Mouse (Mus musculus) embryonic fibroblast, embryonic 13.5 days (primary cell): ENCODE results near the gene Slc25a33. TPM values are rescaled to one million over a fixed set of nuclear protein-coding genes. Genes with fewer than 3 reads are reported as not detected.

Source experiments
- H3K27ac ChIP-seq: 2 replicates; pipeline ENCODE4 v1.5.1; 2012; ENCODE audit warnings: low read length, control low read depth, inconsistent platforms; ENCODE audit not compliant: insufficient read depth
- H3K4me1 ChIP-seq: 2 replicates; pipeline ENCODE4 v1.6.1; 2011; ENCODE audit warnings: low read length; ENCODE audit not compliant: control insufficient read depth, insufficient read depth
- H3K4me3 ChIP-seq: 2 replicates; pipeline ENCODE4 v1.5.1; 2011; ENCODE audit warnings: mild to moderate bottlenecking, control low read depth, low read length; ENCODE audit not compliant: insufficient read depth
- CTCF ChIP-seq: IDR thresholded peaks from 2 replicates; pipeline ENCODE4 v1.5.1; 2011; ENCODE audit warnings: mild to moderate bottlenecking, control low read depth, low read length, moderate library complexity, borderline replicate concordance; ENCODE audit not compliant: insufficient read depth
- POLR2A ChIP-seq: IDR thresholded peaks from 2 replicates; pipeline ENCODE4 v1.6.1; 2011; ENCODE audit warnings: low read depth, mild to moderate bottlenecking, control low read depth, low read length, moderate library complexity
- polyA plus RNA-seq: library from polyadenylated mRNA; stranded (reverse); fragments of >200 nt; gene quantifications from 2 replicates; pipeline ENCODE4 v1.2.4, GENCODE M21; 2011; ENCODE audit warnings: low read depth; ENCODE audit not compliant: missing spikeins, insufficient read length

The Slc25a33 gene
- polyA plus RNA-seq, 1 experiment, result 5.7 TPM

GRCm38 (mm10) chr4:149730827-149731226 is 43.2 kb downstream of the Slc25a33 start:
- no peak overlapping the region for H3K4me3 ChIP-seq
- no peak for TF ChIP-seq CTCF
- TF ChIP-seq POLR2A, result no peak
- H3K4me1 ChIP-seq, result 0 out of 2 replicates have a peak, but pooled peaks cover 4% of the 10 kb centered on the region
- no peak overlapping the region for H3K27ac ChIP-seq

DNA sequence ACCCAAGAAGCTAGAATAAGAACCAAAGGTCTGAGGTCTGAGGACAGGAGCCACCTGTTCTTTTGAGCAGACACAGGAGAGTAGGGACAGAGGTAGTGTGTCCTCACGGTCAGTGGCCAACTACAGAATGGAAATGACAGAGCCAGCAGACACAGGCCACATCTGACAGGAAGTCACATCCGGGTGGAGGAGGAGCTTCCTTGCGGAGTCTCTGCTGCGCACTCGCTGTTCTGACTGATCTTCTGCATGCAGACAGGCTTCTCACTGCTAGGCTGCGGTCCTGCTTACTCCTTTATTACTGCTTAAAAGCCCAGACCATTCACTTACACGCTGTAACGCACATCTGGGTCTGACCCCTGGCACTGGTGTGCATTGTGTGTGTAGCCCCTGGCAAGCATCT is 45.3 kb downstream of the Slc25a33 start:
- Histone ChIP-seq H3K4me3 (no peak overlapping the region), H3K27ac (no peak overlapping the region), H3K4me1 (peaks cover 2% of the 10 kb centered on the region; the same call in 1 of the 2 replicates)
- no peak for TF ChIP-seq CTCF
- TF ChIP-seq POLR2A, result no peak

DNA sequence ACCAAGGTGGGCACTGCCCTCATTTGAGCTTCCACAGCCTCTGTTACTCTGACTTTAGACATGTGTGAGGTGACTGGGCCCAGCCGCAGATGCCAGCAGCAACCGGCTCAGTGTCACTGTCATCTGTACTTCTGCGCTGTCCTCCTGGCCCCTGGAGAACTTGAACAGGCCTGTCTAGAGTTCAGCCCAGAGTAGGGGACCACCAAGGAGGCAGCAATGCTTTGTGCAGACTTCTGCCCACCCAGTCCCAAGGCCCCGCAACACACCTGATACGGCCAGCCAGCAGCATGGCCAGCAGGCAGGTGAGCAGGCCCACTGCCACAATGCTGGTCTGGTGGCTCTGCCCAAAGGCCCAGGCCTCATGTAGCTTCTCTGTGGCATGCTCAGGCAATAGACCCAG is 46.4 kb downstream of the Slc25a33 start:
- TF ChIP-seq POLR2A, result no peak
- no peak for TF ChIP-seq CTCF
- no peak overlapping the region for H3K4me3 ChIP-seq
- peaks cover 2% of the 10 kb centered on the region; the same call in 1 of the 2 replicates for H3K4me1 ChIP-seq
- no peak overlapping the region for H3K27ac ChIP-seq

DNA sequence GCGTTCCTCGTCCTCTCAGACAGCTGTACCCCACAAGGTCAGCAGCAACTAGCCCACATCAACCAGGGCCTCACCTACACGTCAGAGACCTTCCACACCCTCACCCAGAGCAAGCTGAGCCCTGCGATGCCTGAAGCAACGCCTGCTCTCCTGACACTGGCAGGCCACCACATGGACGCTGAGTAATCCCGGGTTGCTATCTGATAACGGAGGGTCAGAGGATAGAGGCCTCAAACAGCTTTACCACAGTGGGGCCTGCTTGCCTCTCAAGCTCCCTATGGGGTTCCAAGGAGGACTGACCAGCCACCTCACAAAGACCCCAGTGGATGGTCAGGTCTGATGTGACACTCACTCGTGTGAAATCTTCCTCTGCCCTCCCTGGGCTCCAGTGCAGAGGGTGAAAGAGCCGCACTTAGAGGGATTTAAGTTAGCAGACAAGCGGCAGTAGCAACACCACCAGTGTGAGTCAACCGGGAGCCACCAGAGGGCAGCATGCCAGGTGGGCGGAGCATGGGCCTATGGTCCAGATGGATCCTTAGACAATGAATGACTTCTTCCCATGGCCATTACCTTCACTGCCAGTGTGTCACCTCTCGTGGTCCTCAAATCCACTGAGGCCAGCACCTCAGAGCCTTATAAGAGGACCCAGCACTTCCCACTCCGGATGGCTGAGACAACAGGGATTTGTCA is 48.3 kb downstream of the Slc25a33 start:
- no peak overlapping the region for H3K27ac ChIP-seq
- H3K4me1 ChIP-seq, result peaks cover 2% of the 10 kb centered on the region; the same call in 1 of the 2 replicates
- TF ChIP-seq CTCF, result peak; percentile 75
- no peak for TF ChIP-seq POLR2A
- no peak overlapping the region for H3K4me3 ChIP-seq

GRCm38 (mm10) chr4:149724916-149725470 is 49.1 kb downstream of the Slc25a33 start:
- Histone ChIP-seq H3K4me3 (no peak overlapping the region), H3K27ac (no peak overlapping the region), H3K4me1 (peaks cover 2% of the 10 kb centered on the region; the same call in 1 of the 2 replicates)
- TF ChIP-seq CTCF (no peak), POLR2A (no peak)

GRCm38 (mm10) chr4:149723855-149724731 is 50.0 kb downstream of the Slc25a33 start:
- TF ChIP-seq CTCF, result peak; percentile 90; the same call in 1 of the 2 replicates
- TF ChIP-seq POLR2A, result no peak
- H3K4me3 ChIP-seq, result no peak overlapping the region
- H3K4me1 ChIP-seq, result peaks cover 2% of the 10 kb centered on the region; the same call in 1 of the 2 replicates
- H3K27ac ChIP-seq, result no peak overlapping the region

- no peak overlapping the region for H3K4me3 ChIP-seq
- peaks cover 2% of the 10 kb centered on the region; the same call in 1 of the 2 replicates for H3K4me1 ChIP-seq
- no peak for TF ChIP-seq POLR2A
- no peak for TF ChIP-seq CTCF
- no peak overlapping the region for H3K27ac ChIP-seq
Measured at GRCm38 (mm10) chr4:149723021-149723390, 51.1 kb downstream of the Slc25a33 start.

GRCm38 (mm10) chr4:149722104-149723020 is 51.7 kb downstream of the Slc25a33 start:
- Histone ChIP-seq H3K4me3 (no peak overlapping the region), H3K4me1 (peaks cover 2% of the 10 kb centered on the region; the same call in 1 of the 2 replicates), H3K27ac (no peak overlapping the region)
- TF ChIP-seq CTCF, result no peak
- TF ChIP-seq POLR2A, result no peak

GRCm38 (mm10) chr4:149721163-149721562 is 52.9 kb downstream of the Slc25a33 start:
- Histone ChIP-seq H3K4me1 (peaks cover 2% of the 10 kb centered on the region; the same call in 1 of the 2 replicates), H3K4me3 (no peak overlapping the region), H3K27ac (no peak overlapping the region)
- TF ChIP-seq POLR2A, result no peak
- no peak for TF ChIP-seq CTCF
